Mouse (Mus musculus): ENCODE measurements around the gene Adh6b.

DNA sequence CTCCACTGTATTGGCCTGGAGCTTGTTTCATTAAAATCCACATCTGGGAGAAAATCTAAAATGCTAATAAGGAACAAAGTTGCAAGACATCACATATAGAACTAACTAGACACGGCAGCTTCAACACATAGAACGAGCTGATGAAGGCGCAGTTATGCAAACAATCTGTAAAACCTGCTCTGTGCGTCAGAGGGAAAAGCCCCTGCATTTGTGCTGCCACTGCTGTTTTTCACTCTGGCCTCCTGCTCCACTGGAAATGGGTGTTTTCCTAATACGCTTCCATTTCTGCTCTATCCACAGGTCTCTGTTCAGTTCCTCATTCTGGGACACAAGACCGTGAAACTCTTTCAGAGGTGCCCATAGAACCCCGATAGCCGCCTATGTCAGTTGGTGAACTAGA is 7.7 kb upstream of the Adh6b start:
- TF ChIP-seq EP300 (IDR thresholded peaks at IDR 0.05; ENCODE audit: low read depth) (no peak), CTCF (IDR thresholded peaks at IDR 0.05; ENCODE audit: low read depth) (no peak)

Data from heart, postnatal 0 days (tissue).